Mouse (Mus musculus) bone marrow macrophage, adult 2 months (primary cell): ENCODE measurements around the gene Olfr640. TPM values are rescaled to one million over a fixed set of nuclear protein-coding genes. Genes with fewer than 3 reads are reported as not detected.

ENCODE experiments used
- H3K27ac ChIP-seq: 2 replicates; pipeline ENCODE4 v1.5.1; 2012; ENCODE audit warnings: low read depth, low read length; ENCODE audit not compliant: insufficient read depth
- H3K4me1 ChIP-seq: 2 replicates; pipeline ENCODE4 v1.6.1; 2012; ENCODE audit warnings: low read length; ENCODE audit not compliant: control insufficient read depth, insufficient read depth
- H3K4me3 ChIP-seq: 2 replicates; pipeline ENCODE4 v1.5.1; 2012; ENCODE audit warnings: mild to moderate bottlenecking, low read length, moderate library complexity; ENCODE audit not compliant: insufficient read depth
- CTCF ChIP-seq: IDR thresholded peaks from 2 replicates; pipeline ENCODE4 v1.5.1; 2012; ENCODE audit warnings: low read depth, mild to moderate bottlenecking, low read length, moderate library complexity
- POLR2A ChIP-seq: IDR thresholded peaks from 2 replicates; pipeline ENCODE4 v1.6.1; 2012; ENCODE audit warnings: mild to moderate bottlenecking, low read depth, low read length, borderline replicate concordance
- polyA plus RNA-seq: library from polyadenylated mRNA; stranded (reverse); fragments of >200 nt; gene quantifications from 2 replicates; pipeline ENCODE4 v1.2.4, GENCODE M21; 2012; ENCODE audit not compliant: missing spikeins, insufficient read depth, insufficient read length

The Olfr640 gene
- polyA plus RNA-seq, result not detected in 2 replicates

DNA sequence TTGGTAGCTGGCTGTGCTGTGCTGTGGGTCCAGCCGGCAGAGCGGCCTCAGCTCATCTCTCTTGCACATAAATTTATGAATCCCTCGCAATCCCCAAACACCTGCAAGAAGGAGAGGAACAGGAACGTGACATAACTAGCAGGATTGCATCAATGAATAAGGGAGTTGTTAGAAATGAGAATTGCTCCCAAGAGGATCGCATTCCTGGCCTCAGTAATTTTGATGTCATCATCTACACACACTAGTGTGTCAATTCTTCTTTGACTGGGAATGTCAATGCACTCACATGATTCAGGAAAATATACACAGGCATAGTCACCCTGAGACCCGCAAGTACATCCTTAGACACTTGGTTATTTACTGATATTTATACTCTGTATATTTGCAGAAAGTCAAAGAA lies at the start of gene Olfr640:
Olfr640 (minus strand) TSS at position 101 of the 400 bp plus-strand sequence.
- Histone ChIP-seq H3K4me1 (no peaks in the 10 kb centered on the region), H3K4me3 (no peak within 1 kb of the TSS)
- TF ChIP-seq POLR2A, result no peak
- TF ChIP-seq CTCF, result no peak

DNA sequence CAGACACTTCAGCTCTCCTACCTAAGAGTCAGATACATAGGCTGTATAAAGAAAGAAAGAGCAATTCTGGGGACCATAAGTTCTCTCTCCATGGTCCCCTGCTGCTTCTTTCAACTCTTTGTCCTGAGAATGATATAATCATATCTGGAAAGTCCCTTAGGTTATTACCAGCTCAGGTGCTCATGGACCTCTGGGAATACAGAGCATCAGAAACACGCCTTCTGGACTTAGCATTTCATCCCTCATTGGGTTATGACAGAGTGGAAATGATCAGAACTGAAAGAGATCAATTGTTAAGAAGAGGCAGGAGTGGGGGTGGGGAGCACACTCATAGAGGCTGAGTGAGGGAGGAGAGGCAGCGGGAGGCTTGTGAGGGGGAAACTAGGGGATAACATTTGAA lies 46.4 kb upstream of the Olfr640 start, which contains the start of gene Olfr644:
Olfr644 (minus strand) TSS at position 101 of the 400 bp plus-strand sequence.
- TF ChIP-seq CTCF, result no peak
- no peak for TF ChIP-seq POLR2A
- no peak within 1 kb of the TSS for H3K4me3 ChIP-seq
- H3K4me1 ChIP-seq, result no peaks in the 10 kb centered on the region
- H3K27ac ChIP-seq, result no peak within 1 kb of the TSS

More for the DNA sequence above, at the start of gene Olfr640:
- no peak within 1 kb of the TSS for H3K27ac ChIP-seq

GRCm38 (mm10) chr7:104061345-104061744 lies 36.0 kb upstream of the Olfr640 start, which contains the start of gene 4930516K23Rik:
TSS of gene 4930516K23Rik (minus strand) at chr7:104061445.
- no peak within 1 kb of the TSS for H3K27ac ChIP-seq
- H3K4me1 ChIP-seq, result no peaks in the 10 kb centered on the region
- TF ChIP-seq CTCF (no peak), POLR2A (no peak)
- H3K4me3 ChIP-seq, result no peak within 1 kb of the TSS

DNA sequence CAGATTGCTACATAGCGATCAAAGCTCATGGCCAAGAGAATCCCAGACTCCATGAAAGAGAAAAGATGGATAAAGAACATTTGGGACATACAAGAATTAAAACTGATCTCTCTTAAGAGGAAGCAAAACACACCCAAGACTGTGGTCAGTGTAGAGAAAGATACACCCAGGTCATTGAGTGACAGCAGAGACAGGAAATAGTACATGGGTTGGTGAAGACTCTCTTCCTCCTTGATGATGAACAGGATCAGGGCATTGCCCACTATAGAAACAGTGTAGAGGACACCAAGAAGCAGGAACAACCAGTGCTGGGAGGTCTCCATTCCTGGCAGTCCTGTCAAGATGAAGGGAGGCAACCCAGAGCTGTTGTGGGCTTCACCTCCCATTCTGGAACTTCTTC lies 33.8 kb upstream of the Olfr640 start:
- TF ChIP-seq POLR2A (no peak), CTCF (no peak)
- H3K4me3 ChIP-seq, result no peak overlapping the region
- no peaks in the 10 kb centered on the region for H3K4me1 ChIP-seq
- no peak overlapping the region for H3K27ac ChIP-seq

DNA sequence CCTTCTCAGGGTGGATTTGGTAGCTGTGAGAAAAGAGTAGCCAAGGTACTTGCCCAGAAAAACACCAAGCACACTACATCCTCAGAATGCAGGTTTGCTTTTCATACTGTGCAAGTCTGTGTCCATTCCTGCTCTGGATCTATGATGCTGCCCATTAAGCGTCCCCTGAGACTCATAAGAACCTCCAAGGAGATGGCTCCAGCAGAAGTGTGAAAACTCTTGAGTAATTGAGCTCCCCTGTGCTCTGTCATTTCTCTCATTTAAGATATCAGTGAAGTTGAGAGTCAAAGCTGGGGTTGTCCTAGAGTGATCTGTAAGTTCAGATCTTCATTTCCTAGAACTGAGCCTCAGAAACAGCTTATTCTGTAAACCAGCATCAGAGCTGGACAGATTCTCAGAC lies 27.2 kb upstream of the Olfr640 start, which contains the start of gene Olfr642:
Olfr642 (minus strand) TSS at position 101 of the 400 bp plus-strand sequence.
- H3K4me3 ChIP-seq, result no peak within 1 kb of the TSS
- no peaks in the 10 kb centered on the region for H3K4me1 ChIP-seq

GRCm38 (mm10) chr7:104050745-104051144 lies 25.4 kb upstream of the Olfr640 start:
- Histone ChIP-seq H3K4me1 (no peaks in the 10 kb centered on the region), H3K4me3 (no peak overlapping the region), H3K27ac (no peak overlapping the region)
- TF ChIP-seq POLR2A (no peak), CTCF (no peak)

More for the DNA sequence above, 27.2 kb upstream of the Olfr640 start, which contains the start of gene Olfr642:
- H3K27ac ChIP-seq, result no peak within 1 kb of the TSS
- TF ChIP-seq POLR2A (no peak), CTCF (no peak)

DNA sequence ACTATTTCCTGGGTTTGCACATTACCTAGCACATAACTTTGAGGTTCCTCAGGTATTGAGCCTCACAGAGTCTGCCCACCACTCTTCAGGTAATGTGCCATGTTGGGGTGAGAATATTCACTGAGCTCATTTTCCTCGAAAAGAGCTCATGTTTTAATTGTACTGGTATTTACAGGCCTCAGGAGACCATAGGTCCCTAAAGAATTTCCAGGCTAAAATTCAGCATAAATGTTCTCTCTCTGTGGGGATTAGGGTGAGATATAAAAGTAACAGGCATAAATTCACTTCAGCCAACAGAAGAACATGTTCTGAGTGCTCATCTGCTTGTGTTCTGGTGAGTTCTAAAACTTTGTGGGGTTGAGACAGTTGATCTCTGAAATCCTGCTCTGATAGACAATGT lies 9.8 kb upstream of the Olfr640 start, which contains the start of gene Olfr641:
Olfr641 (plus strand) TSS at position 301 of the 400 bp plus-strand sequence.
- H3K4me3 ChIP-seq, result no peak within 1 kb of the TSS
- TF ChIP-seq CTCF (no peak), POLR2A (no peak)
- no peak within 1 kb of the TSS for H3K27ac ChIP-seq
- no peaks in the 10 kb centered on the region for H3K4me1 ChIP-seq

DNA sequence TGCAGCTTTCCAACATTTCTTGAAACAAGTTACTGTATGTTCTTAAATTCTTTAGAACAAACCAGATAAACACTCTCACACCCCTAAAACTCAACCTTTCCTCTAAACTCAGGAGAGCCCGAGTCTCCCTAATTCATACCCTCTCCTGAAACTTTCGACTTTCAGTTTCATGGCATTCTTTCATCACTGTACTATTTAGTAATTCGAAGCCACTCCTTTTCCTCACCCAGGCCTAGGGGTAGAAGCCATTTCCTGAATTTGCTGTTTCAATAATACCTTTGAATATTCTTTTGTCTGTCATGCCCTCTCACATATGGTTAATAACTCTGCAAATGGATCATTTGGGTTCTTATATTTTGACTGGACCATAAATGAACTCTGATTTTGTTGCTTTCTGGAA lies 1.6 kb upstream of the Olfr640 start:
- H3K4me1 ChIP-seq, result no peaks in the 10 kb centered on the region
- H3K27ac ChIP-seq, result no peak overlapping the region
- no peak for TF ChIP-seq CTCF
- no peak for TF ChIP-seq POLR2A
- H3K4me3 ChIP-seq, result no peak overlapping the region

DNA sequence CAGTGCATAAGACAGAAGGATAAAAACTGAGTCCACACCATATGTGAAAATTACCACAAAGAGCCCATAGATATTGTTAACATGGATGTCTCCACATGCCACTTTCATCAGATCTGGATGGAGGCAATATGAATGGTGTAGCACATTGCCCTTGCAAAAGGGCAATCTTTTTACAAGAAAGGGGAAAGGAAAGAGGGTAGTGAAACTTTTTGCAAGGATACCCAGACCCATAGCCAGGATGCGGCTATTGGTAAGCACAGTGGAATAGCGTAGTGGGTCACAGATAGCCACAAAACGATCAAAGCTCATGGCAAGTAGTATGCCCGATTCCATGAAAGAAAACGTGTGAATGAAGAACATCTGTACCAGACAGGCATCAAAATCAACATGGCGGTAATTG lies 3.7 kb downstream of the Olfr640 start:
- H3K4me1 ChIP-seq, result no peaks in the 10 kb centered on the region
- no peak for TF ChIP-seq POLR2A
- TF ChIP-seq CTCF, result no peak
- no peak overlapping the region for H3K27ac ChIP-seq
- no peak overlapping the region for H3K4me3 ChIP-seq

- TF ChIP-seq CTCF (no peak), POLR2A (no peak)
- no peaks in the 10 kb centered on the region for H3K4me1 ChIP-seq
- no peak overlapping the region for H3K4me3 ChIP-seq
- H3K27ac ChIP-seq, result no peak overlapping the region
Observed at GRCm38 (mm10) chr7:104018953-104019352, 6.4 kb downstream of the Olfr640 start.

DNA sequence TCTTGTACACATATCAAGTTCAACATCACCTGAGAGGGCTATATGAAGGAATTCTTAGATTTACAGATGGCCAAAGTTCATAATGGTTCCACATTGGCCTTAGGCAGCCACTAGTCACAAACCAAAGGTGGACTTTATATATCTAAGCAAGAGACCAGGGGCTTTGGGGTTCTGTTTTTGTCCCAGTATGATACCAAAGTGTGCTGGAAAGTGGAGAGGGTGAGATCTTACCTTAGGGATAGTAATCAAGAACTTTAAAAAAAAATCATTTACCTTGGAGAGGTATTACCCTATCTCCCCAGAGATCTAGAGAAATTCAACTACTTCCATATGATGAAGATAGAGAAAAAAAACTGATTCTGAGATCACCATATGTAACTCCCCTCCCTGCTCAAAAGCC lies 8.2 kb downstream of the Olfr640 start, which contains the start of gene Olfr639:
Olfr639 (minus strand) TSS at position 101 of the 400 bp plus-strand sequence.
- TF ChIP-seq CTCF, result no peak
- no peak for TF ChIP-seq POLR2A
- H3K4me3 ChIP-seq, result no peak within 1 kb of the TSS
- no peaks in the 10 kb centered on the region for H3K4me1 ChIP-seq
- H3K27ac ChIP-seq, result no peak within 1 kb of the TSS
